Mouse (Mus musculus) NIH3T3 (cell line): ENCODE results near the gene Zfp13.
"Not testable (repeated sequence)": the region's sequence is repeated elsewhere in the genome, so short reads cannot be mapped to it uniquely, and the experiment has no call there.

Experiments used
- DNase-seq: peaks from one replicate; pipeline ENCODE4 v3.0.0-alpha.2; 2012; ENCODE audit warnings: low read depth

The Zfp13 gene

DNA sequence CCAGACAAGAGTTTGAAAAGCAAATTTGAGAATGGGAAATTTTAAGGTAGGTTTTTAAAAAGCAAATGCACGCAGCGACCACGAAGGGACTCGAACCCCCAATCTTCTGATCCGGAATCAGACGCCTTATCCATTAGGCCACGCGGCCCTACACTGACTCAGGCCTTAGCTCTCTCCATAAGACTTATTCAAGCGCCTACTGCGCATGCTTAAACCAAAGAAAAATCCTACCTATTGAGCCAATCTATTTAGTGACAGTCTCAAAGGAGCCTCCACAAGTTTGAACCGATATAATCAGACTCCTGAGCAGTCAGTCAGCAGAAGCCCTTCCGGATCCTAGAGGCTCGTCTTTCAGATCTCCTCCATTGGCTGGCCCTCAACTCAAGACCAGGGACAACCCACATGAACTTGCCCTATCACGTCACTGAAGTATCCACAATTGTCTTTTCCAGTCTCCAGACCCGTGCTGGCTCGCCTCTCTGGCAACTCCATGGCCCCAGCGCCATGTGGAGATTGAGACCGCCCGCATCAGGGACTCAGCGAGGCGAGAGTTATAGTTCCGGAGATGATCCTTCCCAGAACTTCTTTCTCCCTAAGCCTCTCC, 49.0 kb downstream of the Zfp13 start:
- peak; percentile 97 for DNase-seq

GRCm38 (mm10) chr17:23549441-23549840, 49.8 kb downstream of the Zfp13 start:
- peak; percentile 44 for DNase-seq

- peak; percentile 94 for DNase-seq
Observed at GRCm38 (mm10) chr17:23548615-23549014, 50.7 kb downstream of the Zfp13 start.

GRCm38 (mm10) chr17:23547681-23548443, 51.4 kb downstream of the Zfp13 start:
- peak; percentile 40 for DNase-seq

GRCm38 (mm10) chr17:23546702-23547505, 52.4 kb downstream of the Zfp13 start:
- peak; percentile 95 for DNase-seq

GRCm38 (mm10) chr17:23546333-23546701, 53.0 kb downstream of the Zfp13 start:
- peak; percentile 93 for DNase-seq

DNA sequence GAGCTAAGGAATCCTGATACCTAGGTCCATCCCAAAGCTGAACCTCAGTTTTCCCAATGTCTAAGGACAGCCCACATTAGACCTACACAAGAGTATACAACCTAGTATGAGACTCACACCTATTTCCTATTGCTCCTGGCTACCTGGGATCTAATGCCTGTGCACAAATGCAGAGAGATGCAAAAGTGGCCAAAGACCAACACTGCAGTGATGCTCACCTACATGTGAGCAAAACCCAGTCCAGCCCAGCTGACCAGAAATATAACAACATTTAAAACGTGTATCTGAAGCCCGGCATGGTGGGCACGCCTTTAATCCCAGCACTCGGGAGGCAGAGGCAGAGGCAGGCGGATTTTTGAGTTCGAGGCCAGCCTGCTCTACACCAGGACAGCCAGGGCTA, 53.4 kb downstream of the Zfp13 start:
- no peak for DNase-seq

- no peak for DNase-seq
Observed at GRCm38 (mm10) chr17:23544766-23545165, 54.5 kb downstream of the Zfp13 start.

GRCm38 (mm10) chr17:23543983-23544382, 55.3 kb downstream of the Zfp13 start:
- no peak for DNase-seq

- no peak for DNase-seq
Observed at GRCm38 (mm10) chr17:23543325-23543724, 56.0 kb downstream of the Zfp13 start.

DNA sequence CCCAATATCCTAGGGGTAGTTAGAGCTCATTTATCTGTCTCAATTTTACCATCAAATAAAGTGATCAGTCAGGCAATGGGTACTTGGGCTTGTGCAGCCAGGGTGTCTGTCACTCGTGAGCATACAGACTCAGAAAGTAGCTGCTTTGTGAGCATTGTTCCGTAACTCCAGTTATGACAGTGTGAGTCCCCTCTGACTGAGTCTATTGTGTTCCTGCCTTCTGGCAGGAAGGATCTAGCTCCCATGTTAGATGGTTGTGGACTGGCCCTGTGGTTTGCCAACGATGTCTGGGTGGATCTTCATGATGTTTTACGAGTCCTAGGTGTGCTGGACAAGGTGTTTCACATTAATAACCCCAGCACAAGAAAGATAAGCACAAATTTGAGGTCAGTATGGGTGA, 56.5 kb downstream of the Zfp13 start:
- no peak for DNase-seq

- DNase-seq = peak; percentile 23
Observed at GRCm38 (mm10) chr17:23542004-23542720, 57.1 kb downstream of the Zfp13 start.

- DNase-seq = peak; percentile 54
Observed at GRCm38 (mm10) chr17:23540605-23541475, 58.4 kb downstream of the Zfp13 start.

- no peak for DNase-seq
Observed at GRCm38 (mm10) chr17:23540106-23540505, 59.2 kb downstream of the Zfp13 start.

DNA sequence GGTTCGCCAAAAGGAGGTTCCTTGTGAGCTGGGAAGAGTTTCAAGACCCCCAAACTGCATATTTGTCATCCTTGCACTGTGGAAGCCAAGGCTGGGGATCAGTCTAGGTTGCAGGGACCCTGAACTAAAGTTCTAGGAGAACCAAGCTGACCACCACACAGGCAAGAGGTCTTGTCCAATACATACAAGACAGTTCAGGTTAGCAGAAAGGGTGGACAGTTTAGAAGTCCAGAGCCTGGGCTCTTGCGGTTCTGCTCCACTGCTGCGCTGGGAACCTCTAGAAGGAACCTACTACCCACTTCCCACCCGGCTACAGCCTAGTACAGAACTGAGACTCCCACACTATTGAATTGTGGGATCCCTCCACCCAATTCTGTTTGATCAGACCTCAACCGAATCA, 59.7 kb downstream of the Zfp13 start:
- DNase-seq = no peak

GRCm38 (mm10) chr17:23538299-23539015, 60.8 kb downstream of the Zfp13 start:
- no peak for DNase-seq

DNA sequence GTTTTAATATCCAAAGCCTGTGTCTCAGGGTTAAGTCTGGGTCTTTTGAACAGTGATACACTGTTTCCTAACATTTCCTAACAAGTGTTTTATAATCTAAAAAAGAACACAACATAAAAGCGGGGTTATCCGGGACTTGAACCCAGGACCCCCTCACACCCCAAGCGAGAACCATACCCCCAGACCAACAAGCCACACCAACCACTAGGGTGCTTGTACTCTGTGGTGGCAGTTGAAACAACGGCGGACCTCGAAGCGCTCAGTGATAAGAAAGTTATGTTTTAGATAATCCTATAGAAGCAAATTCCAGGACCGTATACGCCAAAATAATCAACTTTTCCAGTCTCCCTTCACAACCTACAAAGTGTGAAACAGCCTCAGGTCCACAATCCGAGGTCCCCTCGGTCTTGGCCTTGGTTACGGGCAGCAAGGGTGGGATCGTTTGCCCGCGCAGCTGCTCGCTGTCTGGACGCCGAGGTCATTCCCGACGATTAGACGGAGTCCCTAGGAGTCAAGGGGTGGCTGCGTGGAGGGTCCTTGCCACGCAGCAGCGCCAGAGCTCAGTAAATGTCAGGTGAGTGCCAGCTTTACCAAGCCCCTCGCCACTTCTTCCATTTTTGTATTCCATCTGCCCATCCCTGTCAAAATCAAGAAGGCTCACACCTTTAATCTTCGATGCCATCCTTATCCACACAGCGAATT, 61.6 kb downstream of the Zfp13 start:
- DNase-seq = no peak

DNA sequence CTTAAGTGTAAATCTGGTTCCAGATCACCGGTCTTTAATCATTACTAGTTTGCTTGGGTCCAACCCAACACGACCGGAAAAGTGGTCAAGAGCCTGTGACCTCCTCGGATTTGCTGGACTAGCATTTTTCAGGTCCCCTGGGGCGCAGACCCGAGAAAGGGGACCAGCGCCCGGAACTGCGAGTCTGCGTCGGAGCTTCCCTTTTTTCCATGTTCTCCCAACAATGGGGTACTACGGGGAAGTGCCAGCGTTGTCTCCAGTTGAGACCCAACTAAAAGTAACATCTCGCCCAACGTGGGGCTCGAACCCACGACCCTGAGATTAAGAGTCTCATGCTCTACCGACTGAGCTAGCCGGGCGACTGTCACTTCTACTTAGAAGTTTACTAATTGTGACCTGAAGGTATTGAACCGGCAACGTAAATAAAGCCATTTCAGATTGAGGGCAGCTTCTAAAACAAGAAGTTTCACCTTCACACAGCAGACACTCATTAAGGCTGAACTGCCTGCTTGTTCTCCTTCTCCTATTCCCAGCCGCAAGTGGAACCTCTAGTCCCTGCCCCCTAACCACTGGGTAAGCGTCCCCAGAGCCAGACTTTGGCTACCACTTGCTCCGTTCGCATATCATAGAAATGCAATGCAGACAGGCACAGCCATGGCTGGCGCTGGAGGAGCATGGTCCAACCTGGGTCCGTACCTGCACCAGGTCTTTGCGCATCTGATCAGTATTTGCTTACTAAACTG, 64.1 kb downstream of the Zfp13 start:
- not testable (repeated sequence) for DNase-seq
